Mouse (Mus musculus) left cerebral cortex, adult 2 months (tissue): ENCODE measurements at regions not wholly inside any gene's neighbourhood (a gene's known extent, or its start where the extent isn't known, plus 50 kb on each side); places are given as distances from the start of the nearest gene placed in this dataset.

Source experiments
- DNase-seq, 2 experiments: peaks; one replicate each; pipeline ENCODE4 v3.0.0; 2021 to 2022; ENCODE audit warnings: low spot score in 2 of 2, mixed read lengths in 1 of 2; ENCODE audit errors: extremely low spot score in 1 of 2
- H3K27ac ChIP-seq: fragments of 200-600 bp; 2 replicates; pipeline ENCODE4 v1.8.1; 2022
- H3K4me3 ChIP-seq: fragments of 200-600 bp; 2 replicates; pipeline ENCODE4 v1.8.1; 2022
- CTCF ChIP-seq: fragments of 200-600 bp; IDR thresholded peaks from 2 replicates; pipeline ENCODE4 v1.8.1; 2022; ENCODE audit warnings: antibody characterized with exemption, mild to moderate bottlenecking, moderate library complexity
- intact Hi-C: fragments of 180-260 bp; cut with DNase I; formaldehyde crosslinking; loops from one replicate; pipeline ENCODE4 v1.15.1; 2025

GRCm38 (mm10) chr8:103023237-103023636 is 237.8 kb upstream of the Cdh11 start:
- H3K4me3 ChIP-seq, result no peak overlapping the region
- no peak for TF ChIP-seq CTCF
- H3K27ac ChIP-seq, result no peak overlapping the region
- intact Hi-C loops, result no loop called here
- DNase-seq, result no peak

- intact Hi-C loops, result no loop called here
- TF ChIP-seq CTCF, result no peak
- Histone ChIP-seq H3K4me3 (no peak overlapping the region), H3K27ac (no peak overlapping the region)
- no peak for DNase-seq
Observed at GRCm38 (mm10) chr8:103031708-103032107, 246.3 kb upstream of the Cdh11 start.

DNA sequence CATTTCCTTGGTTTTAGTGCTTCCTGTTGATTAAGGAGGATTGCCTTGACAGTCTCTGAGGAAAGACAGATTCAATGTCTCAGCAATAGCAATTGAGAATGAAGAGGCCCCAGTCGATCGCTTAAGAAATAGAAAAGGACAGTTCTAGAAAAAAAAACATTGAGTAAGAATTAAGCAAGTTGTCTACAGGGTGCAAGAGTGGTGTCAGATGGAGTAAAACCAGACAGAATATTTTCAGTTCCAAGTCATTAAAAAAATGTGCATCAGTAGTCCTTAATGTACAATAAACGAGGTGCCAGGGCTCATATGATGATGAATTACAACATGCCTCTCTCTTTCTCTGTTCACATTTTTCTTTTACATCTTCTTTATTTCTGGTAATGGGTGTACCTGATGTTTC is 248.5 kb upstream of the Cdh11 start:
- no peak for DNase-seq
- intact Hi-C loops, result no loop called here
- TF ChIP-seq CTCF, result no peak
- Histone ChIP-seq H3K27ac (no peak overlapping the region), H3K4me3 (no peak overlapping the region)

GRCm38 (mm10) chr8:103072079-103072635 is 286.7 kb upstream of the Cdh11 start:
- Histone ChIP-seq H3K27ac (no peak overlapping the region), H3K4me3 (no peak overlapping the region)
- no peak for DNase-seq
- TF ChIP-seq CTCF, result no peak
- intact Hi-C loops, result no loop called here

DNA sequence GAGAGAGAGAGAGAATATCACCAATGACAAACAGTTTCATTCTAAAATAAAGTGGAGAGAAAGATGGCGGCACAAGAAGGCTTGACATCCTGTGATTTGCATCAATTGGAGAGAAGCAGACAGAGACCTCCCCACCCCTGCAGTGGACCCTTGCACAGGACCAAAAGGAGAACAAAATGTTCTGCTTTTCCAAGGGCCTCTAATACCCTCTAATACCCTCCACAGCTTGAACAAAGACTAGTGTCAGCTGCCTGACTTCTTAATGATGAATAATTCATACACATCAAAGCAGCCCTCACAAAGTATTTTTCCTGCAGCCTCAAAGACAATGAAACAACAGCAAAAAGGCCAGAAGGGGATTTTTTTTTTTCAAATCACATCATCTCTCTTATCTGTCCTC is 287.2 kb upstream of the Cdh11 start:
- no peak overlapping the region for H3K27ac ChIP-seq
- no peak for DNase-seq
- intact Hi-C loops, result no loop called here

GRCm38 (mm10) chr8:103078559-103078958 is 293.1 kb upstream of the Cdh11 start:
- DNase-seq, result no peak
- Histone ChIP-seq H3K4me3 (no peak overlapping the region), H3K27ac (no peak overlapping the region)
- no peak for TF ChIP-seq CTCF
- intact Hi-C loops, result no loop called here

More for the DNA sequence above, 287.2 kb upstream of the Cdh11 start:
- no peak overlapping the region for H3K4me3 ChIP-seq
- TF ChIP-seq CTCF, result no peak

DNA sequence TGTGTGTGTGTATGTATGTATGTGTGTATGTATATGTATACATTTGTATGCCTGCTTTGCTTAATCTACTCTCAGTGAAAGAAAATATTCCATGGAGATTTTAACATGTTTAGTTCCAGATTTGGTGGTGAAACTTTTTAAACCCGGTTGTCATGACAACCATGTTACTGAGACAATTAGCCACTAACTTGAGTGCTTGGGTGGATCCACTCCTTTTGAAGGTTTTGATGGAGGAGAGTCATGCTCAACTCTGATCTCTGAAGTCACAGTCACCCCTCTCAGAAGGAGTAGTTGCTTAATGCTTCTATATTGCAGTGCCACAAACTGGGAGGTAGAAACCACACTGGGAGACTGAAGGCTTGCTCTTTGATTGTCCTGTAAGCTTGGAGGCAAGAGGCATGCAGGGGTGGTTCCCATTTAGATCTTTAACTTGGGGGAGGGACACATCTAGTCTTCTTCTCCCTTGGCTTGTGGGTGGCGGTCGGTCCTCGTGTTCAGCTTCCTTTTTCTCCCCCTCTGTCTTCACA is 301.6 kb upstream of the Cdh11 start:
- peak in 1 of 2 experiments; percentile 12 for DNase-seq
- no peak for TF ChIP-seq CTCF
- intact Hi-C loops, result no loop called here
- Histone ChIP-seq H3K27ac (no peak overlapping the region), H3K4me3 (no peak overlapping the region)

- DNase-seq, result no peak
- H3K4me3 ChIP-seq, result no peak overlapping the region
- intact Hi-C loops, result no loop called here
- no peak for TF ChIP-seq CTCF
- H3K27ac ChIP-seq, result no peak overlapping the region
Observed at GRCm38 (mm10) chr8:103096496-103097092, 311.2 kb upstream of the Cdh11 start.

DNA sequence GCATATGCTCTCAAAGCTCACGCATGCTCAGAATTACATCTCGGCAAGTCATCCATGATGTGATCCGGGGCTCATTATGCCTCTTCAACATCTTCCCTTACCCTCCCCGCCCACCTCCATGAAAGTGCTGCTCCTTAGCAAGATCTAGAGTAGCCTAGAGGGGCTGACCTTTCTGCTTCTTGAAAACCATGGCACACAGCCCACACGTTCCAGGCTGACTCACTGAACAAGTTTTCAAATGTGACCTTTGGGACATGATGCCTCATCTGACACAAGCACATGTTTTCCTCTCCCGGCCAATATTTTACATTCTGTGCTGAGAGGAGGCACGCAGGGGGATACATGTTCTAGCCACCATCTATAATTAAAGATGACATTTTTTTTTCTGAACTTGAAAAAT is 340.1 kb upstream of the Cdh11 start:
- intact Hi-C loops, result no loop called here
- DNase-seq, result no peak

DNA sequence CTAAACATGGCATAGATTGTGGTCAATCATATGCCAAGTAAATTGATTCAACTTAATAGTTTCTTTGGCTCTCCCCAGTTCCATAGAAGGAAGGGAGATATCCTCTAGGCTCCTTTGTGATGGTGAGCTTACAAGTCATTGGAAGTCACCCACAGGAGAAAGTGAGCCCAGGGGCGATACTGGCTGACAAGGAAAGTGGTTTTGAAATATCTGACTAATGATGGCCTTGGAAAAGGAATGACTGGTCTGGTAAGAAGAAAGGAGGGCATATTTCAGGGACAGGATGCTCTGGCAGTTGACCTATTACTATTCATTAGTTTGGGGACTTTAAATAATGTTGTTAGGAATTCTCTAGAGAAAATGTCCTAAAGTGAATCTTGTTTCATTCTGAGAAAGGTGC is 352.7 kb upstream of the Cdh11 start:
- no peak for DNase-seq
- Histone ChIP-seq H3K4me3 (no peak overlapping the region), H3K27ac (no peak overlapping the region)
- TF ChIP-seq CTCF, result no peak
- intact Hi-C loops, result no loop called here

More for the DNA sequence above, 340.1 kb upstream of the Cdh11 start:
- no peak for TF ChIP-seq CTCF
- no peak overlapping the region for H3K27ac ChIP-seq
- no peak overlapping the region for H3K4me3 ChIP-seq

- no peak for DNase-seq
- no peak overlapping the region for H3K4me3 ChIP-seq
- H3K27ac ChIP-seq, result no peak overlapping the region
- TF ChIP-seq CTCF, result no peak
- intact Hi-C loops, result no loop called here
Observed at GRCm38 (mm10) chr8:103144835-103145234, 359.4 kb upstream of the Cdh11 start.

DNA sequence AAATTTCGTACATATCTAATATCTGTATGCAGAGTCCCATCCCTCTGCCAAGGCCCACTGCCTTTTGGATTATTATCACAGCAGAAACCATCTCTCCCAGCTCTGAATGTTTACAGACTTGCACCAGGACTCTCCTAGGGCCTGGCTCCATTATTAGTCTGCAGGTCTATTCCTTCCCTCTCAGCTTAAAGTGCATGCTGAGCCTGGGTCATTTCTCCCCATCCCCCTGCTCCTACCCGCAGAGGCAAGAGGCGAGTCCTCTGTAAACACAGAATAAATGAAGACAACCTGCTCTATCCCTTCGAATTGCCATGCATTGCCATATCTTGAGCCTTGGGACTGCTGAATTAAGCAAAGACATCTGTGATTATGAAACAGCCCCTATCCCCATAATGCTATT is 362.6 kb upstream of the Cdh11 start:
- H3K27ac ChIP-seq, result no peak overlapping the region
- intact Hi-C loops, result no loop called here
- no peak for DNase-seq
- no peak for TF ChIP-seq CTCF
- H3K4me3 ChIP-seq, result no peak overlapping the region

DNA sequence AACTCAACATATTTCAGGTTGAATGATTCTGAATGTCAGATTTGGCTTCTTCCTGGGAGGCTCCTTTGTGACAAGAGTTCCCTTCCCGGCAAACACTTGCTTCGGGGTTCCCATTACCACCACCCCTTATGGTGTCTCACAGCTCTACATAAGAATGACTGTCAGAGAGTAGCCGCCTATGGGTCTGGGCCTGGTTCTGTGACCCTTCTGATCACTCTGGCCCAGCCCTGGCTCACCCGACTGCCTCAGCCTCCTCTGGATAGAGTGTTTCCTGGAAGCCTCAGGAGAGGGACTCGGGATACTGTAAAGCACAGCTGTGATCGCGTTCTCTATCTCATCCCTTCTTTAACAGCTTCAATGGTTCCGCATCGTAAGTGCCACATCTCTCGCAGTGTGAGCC is 363.0 kb upstream of the Cdh11 start:
- H3K4me3 ChIP-seq, result no peak overlapping the region
- no peak for TF ChIP-seq CTCF
- no peak for DNase-seq
- no peak overlapping the region for H3K27ac ChIP-seq
- intact Hi-C loops, result no loop called here
